Mouse (Mus musculus) kidney, postnatal 36 days (tissue): ENCODE measurements at regions not wholly inside any gene's neighbourhood (a gene's known extent, or its start where the extent isn't known, plus 50 kb on each side); places are given as distances from the start of the nearest gene placed in this dataset.
"Not testable (repeated sequence)": the region's sequence is repeated elsewhere in the genome, so short reads cannot be mapped to it uniquely, and the experiment has no call there.

Source experiments
- DNase-seq, 2 experiments: peaks; one replicate each; pipeline ENCODE4 v3.0.0; 2021 to 2022; ENCODE audit warnings: mixed read lengths in 2 of 2

DNA sequence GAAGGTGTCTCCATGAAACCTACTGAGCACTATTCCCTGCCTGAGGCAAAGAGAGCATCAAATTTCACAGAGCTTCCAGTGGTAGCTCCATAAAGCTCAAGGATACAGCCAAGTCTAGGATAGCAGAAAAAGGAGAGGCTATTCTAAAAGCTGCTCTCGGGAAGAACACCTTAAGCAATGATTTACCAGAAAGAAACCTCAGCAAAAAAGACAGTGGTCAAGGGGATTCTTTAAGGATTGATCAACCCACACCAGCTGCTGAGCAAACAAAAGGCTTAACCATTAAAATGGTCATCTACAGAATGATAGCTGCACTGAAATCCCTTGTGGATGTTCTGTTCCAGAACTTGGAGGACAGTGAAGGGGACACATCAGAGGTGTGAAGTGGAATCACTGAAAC lies 78.3 kb upstream of the Gm904 start:
- DNase-seq = peak in 1 of 2 experiments; percentile 57

DNA sequence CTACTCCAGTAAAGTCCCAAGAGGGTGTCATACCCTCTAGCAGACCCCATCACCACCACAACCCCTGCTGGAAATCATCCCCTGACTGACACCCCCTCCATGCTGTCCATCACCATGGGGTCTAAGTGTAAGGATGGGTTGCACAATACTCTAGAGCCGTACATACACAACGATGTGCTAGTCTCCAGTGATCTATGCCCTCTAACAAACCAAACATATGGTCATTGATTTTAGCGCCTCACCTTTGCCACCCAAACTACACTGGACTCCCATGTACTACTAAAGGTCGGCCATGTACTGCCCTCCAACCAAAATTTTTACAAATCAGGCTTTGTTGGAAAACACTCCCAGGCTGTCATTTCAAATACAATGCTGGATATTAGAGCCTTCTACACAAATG lies 64.1 kb upstream of the Gm904 start:
- DNase-seq = not testable (repeated sequence)

DNA sequence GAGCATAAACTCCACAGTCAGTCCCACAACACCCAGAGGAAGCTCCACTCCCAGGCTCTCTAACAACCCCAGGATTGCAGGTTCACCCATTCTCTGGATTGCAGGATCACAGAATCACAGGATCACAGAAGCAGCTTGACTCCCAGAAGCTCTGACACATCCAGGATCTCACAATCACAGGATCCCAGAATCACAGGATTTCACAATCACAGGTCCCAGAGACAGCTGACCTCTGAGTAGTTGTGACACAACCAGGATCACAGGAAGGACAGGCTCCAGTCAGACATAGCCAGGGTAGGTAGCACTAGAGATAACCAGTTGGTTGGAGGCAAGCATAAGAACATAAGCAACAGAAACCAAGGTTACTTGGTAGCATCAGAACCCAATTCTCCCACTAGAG lies 52.6 kb upstream of the Gm904 start:
- DNase-seq = not testable (repeated sequence)
